Mouse (Mus musculus) megakaryocyte progenitor cell, adult 5-6 weeks (primary cell): Measurements from ENCODE around the gene Fignl1. TPM values are rescaled to one million over a fixed set of nuclear protein-coding genes. Genes with fewer than 3 reads are reported as not detected.

Experiments
- ATAC-seq: replicated peaks from 2 replicates; pipeline ENCODE4 v1.8.0; 2016; ENCODE audit warnings: mild to moderate bottlenecking, moderate TSS enrichment, inconsistent platforms; ENCODE audit not compliant: poor library complexity
- total RNA-seq, 2 experiments: library from RNA; stranded (forward) in 1 of 2; stranded (reverse) in 1 of 2; fragments of 157-497, 149-512 nt in 1 of 2; fragments of 200-1000 nt in 1 of 2; gene quantifications; 2 replicates each; pipeline versions ENCODE4 v1.2.3 to v1.2.4; 2015 to 2017

The Fignl1 gene
- total RNA-seq, 2 experiments from 2014 or later: 75.1 to 82.4 TPM

DNA sequence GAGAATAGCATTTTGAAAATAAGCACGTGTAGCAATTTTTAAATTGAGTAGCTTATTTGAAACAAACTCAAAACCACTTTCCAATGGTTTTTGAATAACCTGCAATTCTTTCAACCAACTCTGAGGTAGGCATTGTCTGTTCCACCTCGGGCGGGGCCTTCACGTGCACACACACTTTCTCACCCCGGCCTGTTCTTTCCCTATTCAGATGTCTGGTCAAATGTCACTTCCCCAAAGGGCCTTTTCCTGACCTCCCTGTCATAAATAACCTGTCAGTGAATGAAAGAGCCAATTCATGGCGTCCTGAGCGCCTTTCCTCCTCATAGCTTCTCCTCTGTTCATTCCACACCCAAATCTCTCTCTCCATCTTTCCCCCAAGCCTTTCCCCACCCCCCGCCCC, 24.3 kb upstream of the Fignl1 start:
- 0 out of 2 replicates have a peak, but pooled peaks have one; percentile 12 for ATAC-seq

DNA sequence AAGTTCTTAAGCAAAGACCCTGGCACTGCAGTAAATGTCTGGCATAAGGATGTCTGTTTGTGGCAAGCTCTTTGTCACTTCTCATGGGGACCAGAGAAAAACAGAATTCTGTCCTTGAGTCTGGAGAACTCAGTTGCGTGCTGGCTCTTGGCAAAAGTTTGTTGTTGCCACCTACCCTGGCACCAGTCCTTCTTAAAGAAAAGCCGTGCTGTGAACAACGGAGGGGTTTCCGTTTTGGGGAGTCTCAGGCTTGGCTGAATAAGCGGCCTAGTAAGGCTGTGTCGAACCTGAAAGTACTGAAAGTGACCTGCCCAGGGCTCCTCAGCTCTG, 24.0 kb upstream of the Fignl1 start:
- ATAC-seq: no peak

DNA sequence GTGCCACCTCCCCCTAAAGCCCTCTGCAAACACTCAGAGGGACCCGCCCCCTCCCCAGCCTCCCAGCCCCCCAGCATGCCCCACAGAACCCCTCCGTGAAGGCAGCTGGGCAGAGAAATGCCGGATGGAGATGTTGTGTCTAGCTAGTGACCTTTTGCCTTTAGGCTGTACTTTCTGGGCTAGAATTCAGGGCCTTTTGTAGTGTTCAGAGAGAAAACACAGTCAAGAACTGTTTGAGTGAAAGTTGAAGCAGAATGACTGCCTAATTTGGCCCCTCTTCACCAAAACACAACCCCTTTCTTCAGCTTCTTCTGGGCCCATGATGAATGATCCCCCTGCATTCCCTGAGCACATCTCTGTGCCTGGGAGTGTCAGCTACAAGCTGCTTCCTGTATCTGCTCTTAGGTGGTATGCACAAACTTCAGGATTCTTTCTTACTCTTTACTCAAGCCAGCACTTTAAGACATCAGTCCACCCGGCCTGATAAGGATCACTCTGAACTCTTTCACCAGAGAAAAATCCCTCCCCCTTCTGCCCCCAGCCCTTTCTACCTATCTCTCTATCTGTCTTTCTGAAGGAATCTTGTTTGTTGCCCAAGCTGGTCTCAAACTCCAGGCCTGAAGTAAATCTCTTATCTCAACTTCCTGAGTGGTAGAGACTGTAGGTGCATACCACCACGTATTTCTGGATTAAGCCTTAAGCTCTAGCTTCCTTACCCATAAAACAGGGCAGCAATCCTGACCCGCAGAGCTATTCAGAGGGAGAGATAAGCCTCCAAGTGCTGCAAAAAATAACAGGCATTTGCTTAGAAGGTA, 23.4 kb upstream of the Fignl1 start:
- ATAC-seq: no peak

DNA sequence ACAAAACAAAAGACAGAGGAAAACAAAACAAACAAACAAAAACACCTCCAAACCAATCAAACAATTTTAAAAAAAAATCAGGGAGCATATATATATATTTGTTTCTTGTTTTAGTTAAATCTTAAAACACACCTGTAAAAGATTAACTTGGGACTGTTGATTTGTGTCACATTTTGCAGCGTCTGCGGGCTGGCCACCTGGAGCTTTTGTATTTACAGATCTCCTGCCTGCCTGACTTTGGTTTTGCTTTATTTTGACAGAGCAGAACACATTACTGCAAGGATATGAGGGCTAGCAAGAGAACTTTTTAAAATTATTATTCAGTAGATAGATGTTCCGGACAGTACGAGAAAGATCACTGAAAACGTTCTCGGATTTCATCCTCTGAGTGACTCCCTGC, 22.8 kb upstream of the Fignl1 start:
- ATAC-seq: no peak

DNA sequence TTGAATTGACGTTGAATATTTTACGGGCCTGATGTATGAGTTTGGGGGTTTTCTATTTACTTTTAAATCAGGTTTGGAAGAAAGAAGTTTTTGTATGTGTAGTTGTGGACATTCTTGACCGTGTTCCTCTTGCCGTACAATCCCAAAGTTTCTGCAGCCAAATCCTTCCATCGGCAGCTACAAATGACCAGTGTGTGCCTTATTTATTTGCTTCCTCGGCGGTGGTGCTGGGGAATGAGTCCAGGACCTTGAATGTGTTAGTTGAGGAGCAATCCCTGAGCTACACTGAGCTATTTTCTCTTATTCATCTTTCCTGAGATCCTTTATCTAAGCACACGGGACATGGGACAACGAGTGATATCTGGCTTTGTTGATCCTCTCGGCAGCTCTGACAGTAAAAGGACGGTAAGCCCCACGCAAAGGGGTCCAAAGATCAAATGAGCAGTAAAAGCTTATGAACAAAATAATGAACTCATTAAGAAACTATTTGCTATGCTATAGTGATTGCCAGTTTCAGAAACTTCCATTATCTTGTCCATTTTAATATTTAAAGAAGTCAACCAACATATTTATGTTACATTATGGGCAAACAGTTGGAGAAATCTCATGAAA, 22.2 kb upstream of the Fignl1 start:
- no peak for ATAC-seq

DNA sequence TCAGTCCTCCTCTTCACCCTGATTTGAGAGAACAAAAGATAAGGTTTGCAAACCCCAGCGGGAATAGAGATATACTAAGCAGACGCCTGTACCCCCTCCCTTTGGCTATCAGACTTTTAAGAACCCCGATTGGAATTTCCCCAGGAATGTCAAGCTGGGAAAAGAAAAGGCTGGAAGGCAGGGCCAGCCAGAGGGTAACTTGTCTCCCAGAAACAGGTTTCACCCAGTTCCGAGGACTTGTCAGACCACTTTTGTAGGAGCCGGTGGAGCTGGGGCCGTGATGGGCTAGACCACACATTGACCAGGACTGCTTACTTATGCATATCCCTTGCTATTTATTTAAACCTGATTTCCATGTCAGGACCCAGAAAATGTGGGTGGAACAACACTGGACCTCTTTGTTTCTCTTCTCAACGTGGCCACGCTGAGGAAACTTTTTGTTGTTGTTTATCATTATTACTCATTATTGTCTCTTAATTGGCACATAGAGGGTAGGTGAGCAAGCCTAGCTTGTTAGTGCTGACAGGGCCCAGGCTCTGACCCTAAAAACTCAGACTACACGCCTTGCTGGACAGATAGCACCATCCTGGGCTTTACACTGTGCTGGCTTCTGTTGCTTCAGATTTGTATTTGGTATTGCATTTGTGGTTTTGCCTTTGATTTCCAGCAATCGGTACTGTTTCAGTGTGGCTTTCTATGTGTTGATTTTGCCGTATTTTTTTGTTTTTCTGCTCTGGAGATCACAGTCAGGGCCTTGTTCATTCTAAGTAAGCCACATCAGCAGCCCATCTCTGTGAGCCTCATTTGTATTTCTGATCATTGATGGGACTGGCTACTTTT, 20.6 kb upstream of the Fignl1 start:
- ATAC-seq: no peak

DNA sequence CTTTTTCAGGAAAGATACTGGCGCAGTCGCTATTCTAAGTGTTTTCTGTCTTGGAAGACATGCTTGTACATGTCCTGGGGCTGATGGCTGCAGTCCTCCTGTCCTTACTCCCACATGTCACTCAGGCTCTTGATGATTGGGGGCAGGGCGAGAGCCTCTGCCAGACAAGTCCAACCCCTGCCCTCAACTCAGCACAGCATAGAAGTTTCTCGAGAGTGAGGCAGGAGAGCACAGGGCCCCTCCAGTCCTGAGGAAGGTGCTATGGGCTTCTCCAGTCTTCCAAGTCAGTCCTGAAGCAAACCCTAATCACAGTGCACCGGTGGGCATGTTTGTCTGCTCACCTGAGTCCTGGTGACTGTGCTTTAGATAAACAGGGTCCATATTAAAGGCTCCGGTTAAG, 20.0 kb upstream of the Fignl1 start:
- ATAC-seq: no peak

DNA sequence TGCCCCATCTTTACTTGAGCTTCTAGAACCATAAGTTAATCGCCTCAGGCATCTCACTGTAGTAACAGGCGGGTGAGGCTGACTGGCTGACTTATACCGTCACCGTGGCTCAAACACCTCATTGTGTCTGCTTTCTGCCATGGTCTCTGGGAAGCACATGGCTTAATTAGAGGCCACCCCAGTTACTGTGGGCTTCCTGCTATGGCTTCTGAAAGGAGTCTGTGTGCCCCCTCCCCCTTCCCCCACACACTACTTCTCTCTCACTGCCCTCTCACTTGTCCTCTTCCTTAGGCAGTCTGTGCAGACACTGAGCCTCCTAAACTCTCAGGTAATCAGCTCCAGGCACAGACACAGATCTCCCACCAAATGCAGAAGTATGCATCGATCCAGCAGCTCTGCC, 19.5 kb upstream of the Fignl1 start:
- peak; percentile 17; the same call in 1 of the 2 replicates for ATAC-seq

DNA sequence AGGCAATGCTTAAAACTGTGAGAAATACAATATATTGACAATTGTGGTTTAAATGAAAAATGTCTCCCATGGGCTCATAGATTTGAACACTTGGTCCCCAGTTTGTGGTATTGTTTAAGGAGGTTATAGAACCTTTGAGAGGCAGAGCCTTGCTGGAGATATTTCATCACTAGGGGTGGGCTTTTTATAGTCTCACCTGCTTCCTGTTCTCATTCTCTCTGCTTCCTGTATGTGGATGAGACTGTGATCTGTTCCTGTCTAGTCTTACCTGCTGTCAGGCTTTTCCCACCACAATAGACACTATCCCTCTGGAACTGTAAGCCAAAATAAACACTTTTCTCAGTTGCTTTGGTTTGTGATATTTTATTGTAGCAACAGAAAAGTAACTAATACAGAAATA, 17.7 kb upstream of the Fignl1 start:
- ATAC-seq: no peak

DNA sequence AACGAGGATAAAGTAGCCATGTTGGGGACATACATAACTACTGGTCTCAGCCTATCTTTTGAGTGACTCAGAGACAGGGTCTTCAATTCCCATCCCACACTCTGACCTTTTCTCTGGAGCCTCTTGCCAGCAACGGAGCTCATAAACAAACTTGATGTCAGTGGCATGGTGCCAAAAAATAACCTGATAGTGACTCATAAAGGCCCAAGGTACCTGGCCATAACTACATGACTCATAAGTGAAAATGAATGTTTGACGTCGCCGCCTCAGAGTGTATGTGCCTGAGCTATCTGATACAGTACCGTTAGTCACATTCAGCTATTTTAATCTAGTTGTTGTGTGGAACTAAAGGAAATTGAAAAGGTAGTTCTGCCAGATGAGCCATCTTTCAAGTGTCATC, 16.9 kb upstream of the Fignl1 start:
- ATAC-seq: no peak

DNA sequence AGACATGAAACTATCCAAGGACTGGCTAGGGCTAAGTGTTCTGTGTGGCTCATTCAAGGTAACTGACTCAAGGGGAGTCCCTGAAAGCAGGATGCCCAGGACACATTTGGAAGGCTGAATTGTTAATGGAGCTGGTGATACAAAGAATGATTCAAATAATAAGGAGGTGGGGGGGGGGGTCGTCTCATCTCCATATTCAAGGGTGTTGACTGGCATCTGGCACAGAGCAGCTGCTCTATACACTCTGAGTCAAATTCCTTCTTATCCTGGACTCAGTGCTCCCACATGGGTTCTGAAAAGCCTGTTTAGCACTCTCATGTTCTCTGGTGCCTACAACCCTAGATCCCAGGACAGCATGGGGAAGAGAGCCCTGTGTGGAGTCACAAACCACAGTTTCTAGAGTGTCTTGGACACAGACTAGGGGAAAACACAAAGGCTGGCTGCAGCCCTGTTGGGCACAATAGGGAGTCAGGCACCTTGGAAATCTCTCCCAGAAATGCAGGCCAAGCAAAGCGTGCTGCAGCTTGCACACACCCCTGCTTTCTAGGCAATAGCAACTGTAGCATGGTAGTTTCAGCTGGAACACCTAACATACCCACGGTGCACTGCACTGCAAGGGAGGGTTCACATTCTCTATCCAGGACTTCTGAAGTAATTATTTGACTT, 16.3 kb upstream of the Fignl1 start:
- no peak for ATAC-seq

DNA sequence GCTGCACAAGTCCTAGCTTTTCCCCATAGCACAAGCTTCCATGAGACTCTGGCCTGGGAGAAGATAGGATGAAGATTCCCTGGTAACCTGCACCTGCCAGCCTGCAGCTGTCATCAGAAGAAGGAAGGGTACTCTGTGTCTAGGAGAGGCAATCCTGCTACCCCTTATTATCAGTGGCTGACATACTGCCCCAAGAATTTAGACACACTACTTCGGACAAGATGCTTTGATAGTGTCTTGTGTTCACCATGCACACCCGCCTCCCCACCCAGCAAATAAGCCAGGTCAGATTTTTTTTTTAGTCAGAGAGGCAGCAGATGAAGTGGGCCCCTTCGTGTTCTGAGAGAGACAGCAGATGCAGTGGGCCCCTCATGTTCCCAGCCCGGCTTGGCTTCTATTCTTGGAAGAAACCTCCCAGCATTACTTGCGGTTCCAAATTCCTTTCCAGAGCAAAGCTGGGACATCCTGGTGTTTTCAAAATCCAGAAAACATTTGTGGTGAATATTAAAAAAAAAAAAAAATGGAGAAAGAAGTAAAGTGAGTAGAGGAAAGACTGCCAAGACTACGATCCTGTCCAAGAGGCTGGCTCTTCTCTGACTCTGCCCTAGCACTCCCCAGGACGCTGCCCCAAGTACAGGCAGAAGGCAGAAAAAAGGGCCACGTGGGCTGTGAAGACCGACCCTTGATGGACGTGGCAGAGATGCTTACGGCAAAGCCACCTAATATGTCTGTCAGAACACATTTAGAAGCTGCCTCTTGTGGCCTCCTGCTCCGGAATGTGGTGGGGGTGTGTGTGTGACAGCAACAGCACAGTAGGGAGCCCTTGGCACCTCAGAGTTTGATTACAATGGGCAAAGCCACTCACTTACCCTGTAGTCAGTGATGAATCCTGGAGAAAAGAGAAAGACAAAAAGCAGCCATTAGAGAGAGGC, 15.5 kb upstream of the Fignl1 start:
- no peak for ATAC-seq

DNA sequence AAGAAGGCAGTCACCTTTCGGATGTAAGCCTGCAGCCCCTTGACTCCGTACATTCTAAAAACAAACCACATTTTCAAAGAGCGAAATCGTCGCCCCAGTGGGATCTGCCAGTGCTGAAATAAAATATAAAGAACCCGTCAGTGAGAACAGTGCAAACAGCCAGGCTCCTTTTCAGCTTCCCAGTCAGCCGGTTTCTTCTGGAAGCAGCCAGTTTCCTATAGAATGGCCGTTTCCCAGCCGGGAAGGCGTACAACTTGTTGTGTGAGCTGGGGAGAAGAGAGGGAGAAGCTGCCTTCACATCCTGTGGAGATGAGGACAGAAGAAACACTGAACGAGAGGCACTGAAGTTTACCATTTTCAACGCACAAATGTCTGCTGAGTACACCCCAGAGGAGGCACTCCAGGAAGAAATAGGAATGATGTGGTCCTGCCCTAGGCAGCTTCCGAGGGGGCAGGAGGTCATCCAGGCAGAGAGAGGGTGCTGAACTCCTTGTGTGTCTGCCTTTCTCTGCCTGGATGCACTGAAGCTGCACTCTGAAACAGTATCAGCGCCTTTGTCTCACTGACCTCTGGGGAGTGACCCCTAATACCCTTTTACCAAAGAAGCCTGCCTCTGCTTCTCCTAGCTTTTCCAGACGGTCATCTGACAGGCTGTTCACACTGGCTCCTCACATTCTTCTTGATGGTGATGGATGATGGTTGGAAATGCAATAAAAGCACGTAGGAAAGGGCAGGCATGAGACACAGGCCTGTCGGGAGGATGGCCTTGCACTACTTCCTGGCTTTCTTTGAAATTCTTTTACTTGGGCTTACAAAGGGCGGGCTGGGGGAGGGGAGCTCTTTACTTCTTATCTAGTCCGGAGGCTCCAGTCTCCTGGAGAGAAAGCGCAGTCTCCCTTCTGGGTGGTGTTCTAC, 13.7 kb upstream of the Fignl1 start:
- no peak for ATAC-seq

DNA sequence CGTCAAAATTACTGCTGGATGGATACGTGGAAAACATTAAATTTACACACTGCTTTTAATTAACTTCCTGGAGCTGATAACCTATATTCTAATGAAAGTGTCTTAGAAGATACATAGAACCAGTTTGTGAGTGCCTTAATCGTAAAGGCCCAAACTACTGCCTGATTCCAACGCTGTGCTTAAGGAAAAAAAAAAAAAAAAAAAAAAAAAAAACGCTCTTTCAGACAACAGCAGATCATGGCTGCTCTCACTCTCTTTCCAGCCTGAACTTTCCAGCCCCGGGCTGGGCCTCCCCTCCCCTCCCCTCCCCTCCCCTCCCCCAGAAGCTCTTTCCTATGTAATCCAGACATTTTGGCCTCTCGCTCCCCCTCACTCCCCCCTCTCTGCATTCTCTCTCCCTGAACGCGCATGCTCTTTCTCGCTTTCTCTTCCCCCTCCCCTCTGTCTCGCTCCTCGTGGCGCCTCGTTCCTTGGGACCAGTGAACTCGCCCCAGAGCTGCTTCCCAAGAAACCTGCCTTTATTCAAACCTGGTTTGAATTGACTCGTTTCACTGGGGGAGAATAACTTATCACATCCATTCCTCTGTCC, 12.7 kb upstream of the Fignl1 start:
- no peak for ATAC-seq

DNA sequence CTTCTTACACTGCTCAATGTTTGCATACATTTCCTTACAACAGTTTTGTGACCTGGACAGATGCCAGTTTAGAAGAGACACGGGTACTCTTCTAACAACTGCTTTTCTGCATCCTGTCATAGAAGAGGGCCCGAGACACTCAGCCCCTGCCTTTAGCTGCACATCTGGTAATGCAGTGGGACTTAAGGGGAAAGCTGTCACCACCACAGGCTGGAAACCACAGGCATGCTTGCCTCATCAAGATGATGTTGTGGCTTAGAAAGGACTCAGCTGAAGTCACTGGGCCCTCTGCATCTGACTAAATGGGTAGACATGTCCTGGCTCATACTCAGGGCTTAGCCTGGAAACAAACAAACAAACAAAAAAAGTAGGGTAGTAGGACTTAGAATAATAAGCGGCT, 12.0 kb upstream of the Fignl1 start:
- ATAC-seq: peak; percentile 69

DNA sequence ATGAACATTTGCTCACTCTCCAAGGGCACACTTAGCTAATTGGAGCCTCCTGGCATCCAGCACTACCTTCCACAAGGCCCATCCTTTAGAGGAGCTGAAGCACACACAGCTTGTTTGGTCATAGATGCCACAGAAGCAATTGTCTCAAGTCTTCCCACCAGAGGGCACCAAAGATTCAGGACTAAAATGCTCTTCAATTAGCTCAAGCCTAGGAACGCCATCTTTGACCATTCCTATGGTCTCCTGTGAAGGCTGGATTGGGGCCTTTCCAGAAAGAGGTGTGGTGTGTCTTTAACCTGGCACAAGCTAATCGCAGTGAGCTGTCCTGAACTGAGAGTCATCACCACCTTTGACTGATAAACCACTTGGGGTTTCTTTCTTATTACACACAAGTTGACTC, 11.5 kb upstream of the Fignl1 start:
- ATAC-seq: peak; percentile 88

DNA sequence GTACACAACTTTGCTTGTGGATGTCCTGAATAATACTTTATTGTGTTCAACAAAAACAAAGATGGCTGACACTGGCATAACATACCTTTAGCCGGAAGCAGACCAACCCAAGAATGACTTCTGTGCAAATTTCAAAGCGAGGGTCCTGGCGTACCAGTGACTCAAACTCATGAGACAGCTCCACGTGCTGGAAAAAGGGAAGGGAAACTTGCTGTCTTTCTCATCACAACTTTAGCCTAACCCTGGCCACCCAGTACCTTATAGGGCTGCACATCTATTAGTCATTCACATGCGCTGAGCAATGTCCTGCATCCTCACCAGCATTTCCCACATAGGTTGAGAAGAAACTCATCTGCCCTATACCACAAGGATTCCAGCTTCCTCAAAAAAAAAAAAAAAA, 10.4 kb upstream of the Fignl1 start:
- no peak for ATAC-seq

DNA sequence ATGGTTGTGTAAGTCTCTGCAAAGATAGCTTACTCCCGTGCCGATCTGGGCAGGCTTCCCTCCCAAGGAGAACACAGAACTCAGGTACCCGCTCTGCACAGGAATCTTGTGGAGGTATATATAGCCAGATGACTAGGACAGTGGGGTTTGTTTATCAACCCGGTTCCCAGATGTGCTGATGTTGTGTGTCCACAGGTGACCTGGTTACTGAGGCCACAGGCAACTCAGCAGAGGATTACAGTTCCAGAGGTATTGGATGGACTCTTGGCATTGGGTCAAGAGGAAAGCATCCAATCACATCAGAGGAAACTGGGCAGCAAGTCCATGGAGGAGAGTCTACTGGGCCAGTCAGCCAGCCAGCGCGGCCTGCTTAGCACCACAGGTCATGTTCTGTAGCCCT, 10.0 kb upstream of the Fignl1 start:
- no peak for ATAC-seq

DNA sequence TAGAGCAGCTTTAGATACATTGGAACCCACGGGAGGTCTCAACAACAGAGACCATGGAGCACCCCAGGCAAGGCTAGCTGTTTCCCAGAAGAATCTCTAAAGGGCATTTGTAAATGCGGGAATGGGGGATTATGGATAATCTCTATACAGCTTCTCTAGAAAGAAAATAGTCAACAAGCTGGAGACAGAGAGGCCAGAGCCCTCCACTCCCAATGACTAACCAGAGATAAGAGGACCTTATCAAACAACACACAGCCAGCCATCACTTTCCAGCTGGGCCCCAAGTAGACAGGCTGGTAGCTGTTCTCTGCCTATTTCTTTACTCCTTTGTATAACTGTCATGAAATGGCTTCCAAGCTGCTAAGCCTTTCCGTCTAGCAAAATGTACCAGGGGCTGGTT, 7.0 kb upstream of the Fignl1 start:
- ATAC-seq: peak; percentile 44
